Mouse (Mus musculus): ENCODE measurements around the gene Rbm33.

The Rbm33 gene

GRCm38 (mm10) chr5:28412006-28412685, 95.2 kb downstream of the Rbm33 start:
- in situ Hi-C loops (cut with MboI, MseI): no loop called here

GRCm38 (mm10) chr5:28413533-28413932, 96.6 kb downstream of the Rbm33 start:
- in situ Hi-C loops (cut with MboI, MseI): no loop called here

DNA sequence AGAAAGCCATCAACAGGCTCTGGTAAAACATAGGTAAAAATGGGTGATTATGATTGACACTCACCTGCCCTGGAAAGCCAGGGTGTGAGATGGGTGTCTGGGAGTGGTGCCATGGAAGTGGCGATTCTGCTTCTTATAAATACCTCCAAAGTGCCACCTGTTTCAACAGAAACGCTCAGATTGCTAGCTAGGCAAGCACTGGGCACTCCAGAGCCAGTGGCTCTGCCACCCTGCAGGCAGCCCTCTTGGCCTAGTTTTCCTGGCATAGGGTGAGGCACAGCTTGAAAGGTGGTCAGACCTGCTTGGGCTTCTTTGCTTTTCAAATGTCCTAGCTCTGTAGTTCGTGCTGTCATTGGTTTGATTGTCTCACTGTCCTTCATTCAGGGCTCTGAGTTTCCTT, 97.2 kb downstream of the Rbm33 start:
- in situ Hi-C loops (cut with MboI, MseI): no loop called here

GRCm38 (mm10) chr5:28416029-28416428, 99.1 kb downstream of the Rbm33 start:
- in situ Hi-C loops (cut with MboI, MseI): no loop called here

DNA sequence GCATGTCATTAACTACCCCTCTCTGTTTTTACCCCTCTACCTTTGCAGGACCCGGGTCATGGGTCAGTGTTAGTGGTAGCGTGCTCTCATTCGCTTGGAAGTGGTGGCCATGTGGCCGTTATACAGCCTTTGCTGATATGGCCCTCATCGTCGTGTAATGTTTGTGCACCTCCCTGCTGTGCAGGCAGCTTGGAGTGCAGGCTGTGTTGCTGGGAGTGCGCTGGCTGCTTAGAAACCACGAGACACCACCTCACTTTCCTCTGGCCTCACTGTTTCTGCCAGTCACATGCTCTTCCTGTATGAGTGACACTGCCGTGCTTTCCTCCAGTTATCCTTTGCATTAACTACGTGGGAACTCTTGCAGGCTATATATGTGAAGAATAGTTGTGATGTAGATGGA, 101.8 kb downstream of the Rbm33 start:
- in situ Hi-C loops (cut with MboI, MseI): no loop called here

GRCm38 (mm10) chr5:28419640-28420265, 102.8 kb downstream of the Rbm33 start:
- in situ Hi-C loops (cut with MboI, MseI): no loop called here

DNA sequence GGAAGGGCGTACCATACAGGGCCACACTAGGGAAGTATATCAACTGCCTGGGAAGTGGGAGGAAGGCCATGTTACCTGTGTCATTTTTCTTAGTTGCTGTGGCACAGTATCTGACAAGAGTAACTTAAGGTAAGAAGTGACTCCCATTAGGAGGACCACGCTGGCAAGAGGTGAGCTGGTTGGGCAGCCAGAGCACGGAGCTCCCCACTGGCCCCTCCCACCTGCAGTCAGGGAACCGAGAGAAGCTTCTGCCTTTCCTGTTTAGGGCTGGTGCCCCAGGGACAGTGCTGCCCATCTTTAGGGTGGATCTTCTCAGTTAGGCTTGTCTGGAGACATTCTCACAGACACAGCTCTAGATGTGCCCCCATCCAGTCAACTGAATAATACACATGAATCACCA, 106.9 kb downstream of the Rbm33 start:
- in situ Hi-C loops (cut with MboI, MseI): no loop called here

DNA sequence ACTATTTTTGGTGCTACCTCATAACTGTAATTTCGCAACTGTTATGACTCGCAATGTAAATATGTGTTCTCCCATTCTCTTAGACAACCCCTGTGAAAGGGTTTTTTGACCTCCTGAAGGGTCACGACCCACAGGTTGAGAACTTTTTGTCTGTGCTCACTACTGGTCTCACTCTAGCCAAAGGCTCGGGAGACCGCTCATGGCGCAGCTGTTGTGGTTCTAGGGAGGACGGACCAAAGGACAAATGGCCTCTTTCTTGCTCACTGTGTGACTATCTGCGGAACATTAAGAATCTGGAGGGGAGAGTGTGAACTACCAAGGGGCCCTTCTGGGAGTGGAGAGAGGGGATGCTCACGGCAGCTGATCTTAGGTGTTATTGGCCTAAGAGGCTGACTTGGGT, 109.0 kb downstream of the Rbm33 start:
- in situ Hi-C loops (cut with MboI, MseI): no loop called here

DNA sequence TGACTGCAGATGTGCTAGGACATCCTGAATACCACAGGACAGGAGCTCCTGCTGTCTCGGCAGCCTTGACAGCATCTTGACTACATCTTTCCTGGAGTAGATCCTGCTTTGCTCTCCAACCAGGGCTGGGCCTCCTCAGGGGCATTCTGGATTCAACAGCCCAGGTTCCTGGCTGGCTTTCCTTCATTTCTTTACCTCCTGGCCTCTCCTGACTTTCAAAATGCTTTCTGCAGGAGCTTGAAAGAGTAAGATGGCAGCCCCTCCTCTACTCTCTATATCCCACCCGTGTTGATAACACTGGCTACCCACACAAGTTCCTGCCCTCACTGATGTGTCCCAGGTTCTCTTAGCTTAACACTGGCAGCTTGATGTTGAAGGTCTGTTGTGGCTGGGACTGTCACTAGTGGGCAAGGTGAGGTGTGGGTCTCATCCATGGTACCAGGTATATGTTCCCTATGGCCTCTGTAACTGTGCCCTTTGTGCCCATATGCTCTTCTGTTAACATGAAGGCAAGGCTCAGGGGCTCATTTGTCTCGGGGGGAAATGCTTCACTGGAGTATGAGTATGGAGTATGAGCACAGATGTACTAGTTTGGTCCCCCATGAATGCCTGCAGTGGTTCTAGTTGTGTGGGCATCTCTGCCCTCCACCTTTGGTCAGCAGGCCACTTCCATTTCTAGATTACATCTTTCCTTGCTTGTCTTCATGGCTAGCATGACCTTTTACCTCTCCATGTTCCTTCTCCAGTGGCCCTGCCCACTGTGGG, 133.4 kb downstream of the Rbm33 start:
- in situ Hi-C loops (cut with MboI, MseI): loop anchor here (5.0 to 25.0 kb wide), 3 partner anchors 837 to 1062 kb away; no protein-coding TSS in a partner anchor

DNA sequence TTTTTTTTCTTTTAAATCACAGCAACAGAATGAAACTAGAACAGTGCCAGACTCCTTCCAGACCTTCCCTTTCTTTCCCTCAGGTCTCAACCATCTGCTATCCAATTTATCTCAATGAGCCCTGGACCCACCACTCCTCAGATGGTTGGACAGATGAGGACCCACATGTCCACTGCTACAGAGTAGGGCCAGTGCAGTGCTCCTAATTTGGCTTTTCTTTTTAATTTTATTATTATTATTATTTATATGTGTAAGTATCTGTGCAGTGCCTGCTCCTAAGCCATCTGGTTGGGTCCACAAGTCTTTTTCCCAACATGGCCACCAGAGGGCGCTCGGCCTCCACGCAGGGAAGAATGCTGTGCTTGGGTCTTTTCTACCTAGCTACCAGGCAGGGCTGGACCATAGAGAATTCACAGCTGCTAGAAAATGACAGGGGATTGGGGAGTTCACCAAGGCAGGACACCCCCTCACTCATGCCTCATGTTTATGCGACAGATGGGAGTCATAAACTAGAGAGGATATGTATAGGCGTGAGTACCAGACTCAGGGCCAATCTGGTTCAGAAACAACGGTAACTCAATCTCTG, 134.2 kb downstream of the Rbm33 start:
- in situ Hi-C loops (cut with MboI, MseI): loop anchor here (5.0 to 25.0 kb wide), 3 partner anchors 836 to 1061 kb away; no protein-coding TSS in a partner anchor

GRCm38 (mm10) chr5:28453086-28453485, 136.2 kb downstream of the Rbm33 start:
- in situ Hi-C loops (cut with MboI, MseI): loop anchor here (5.0 to 25.0 kb wide), 3 partner anchors 834 to 1059 kb away; no protein-coding TSS in a partner anchor

DNA sequence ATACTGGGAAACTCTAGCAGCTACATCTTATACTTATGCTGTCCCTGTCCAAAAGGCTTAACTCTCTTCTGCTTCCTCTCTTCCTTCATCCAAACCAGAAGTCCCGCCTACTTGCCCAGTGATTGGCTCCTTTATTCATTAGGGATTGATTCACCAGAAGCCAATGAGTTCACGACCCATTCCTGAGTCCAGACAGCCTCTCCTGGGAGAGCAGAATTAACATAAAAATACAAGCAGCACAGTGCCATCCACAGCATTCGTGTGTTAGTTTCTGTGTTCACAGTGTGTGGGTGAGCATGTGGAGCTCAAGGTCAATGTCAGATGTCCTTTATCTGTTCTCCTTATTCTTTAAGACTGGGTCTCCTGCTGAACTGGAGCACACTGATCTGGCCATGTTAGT, 136.6 kb downstream of the Rbm33 start:
- in situ Hi-C loops (cut with MboI, MseI): loop anchor here (5.0 to 25.0 kb wide), 3 partner anchors 834 to 1059 kb away; no protein-coding TSS in a partner anchor

GRCm38 (mm10) chr5:28454546-28454945, 137.6 kb downstream of the Rbm33 start:
- in situ Hi-C loops (cut with MboI, MseI): loop anchor here (5.0 to 25.0 kb wide), 3 partner anchors 833 to 1058 kb away; no protein-coding TSS in a partner anchor

DNA sequence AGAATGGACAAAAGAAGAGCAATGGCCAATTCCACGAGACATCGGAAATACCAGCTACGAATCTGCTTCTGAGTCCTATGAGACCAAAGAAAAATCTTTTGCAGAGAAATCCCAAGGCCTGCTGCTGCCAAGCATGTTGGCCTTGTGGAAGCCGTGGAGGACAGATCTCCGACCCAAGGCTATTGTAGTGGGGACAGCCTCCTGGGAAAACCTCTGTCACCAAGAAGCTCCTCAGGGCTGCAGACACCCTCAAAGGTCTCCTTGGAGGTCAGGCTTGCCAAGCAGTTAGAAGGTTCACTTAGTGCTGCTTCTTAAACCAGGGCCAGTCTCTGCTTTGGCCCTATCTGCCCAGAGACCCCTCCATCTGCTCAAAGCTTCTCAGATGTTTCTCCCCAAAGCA, 138.8 kb downstream of the Rbm33 start:
- in situ Hi-C loops (cut with MboI, MseI): loop anchor here (25.0 kb wide), 1 partner anchor 1057 kb away; no protein-coding TSS in a partner anchor

GRCm38 (mm10) chr5:28456366-28456765, 139.4 kb downstream of the Rbm33 start:
- in situ Hi-C loops (cut with MboI, MseI): loop anchor here (25.0 kb wide), 1 partner anchor 1056 kb away; no protein-coding TSS in a partner anchor

- in situ Hi-C loops (cut with MboI, MseI): loop anchor here (25.0 kb wide), 1 partner anchor 1054 kb away; no protein-coding TSS in a partner anchor
Observed at GRCm38 (mm10) chr5:28457921-28458641, 141.2 kb downstream of the Rbm33 start.

GRCm38 (mm10) chr5:28458821-28459240, 141.9 kb downstream of the Rbm33 start:
- in situ Hi-C loops (cut with MboI, MseI): loop anchor here (25.0 kb wide), 1 partner anchor 1053 kb away; no protein-coding TSS in a partner anchor

DNA sequence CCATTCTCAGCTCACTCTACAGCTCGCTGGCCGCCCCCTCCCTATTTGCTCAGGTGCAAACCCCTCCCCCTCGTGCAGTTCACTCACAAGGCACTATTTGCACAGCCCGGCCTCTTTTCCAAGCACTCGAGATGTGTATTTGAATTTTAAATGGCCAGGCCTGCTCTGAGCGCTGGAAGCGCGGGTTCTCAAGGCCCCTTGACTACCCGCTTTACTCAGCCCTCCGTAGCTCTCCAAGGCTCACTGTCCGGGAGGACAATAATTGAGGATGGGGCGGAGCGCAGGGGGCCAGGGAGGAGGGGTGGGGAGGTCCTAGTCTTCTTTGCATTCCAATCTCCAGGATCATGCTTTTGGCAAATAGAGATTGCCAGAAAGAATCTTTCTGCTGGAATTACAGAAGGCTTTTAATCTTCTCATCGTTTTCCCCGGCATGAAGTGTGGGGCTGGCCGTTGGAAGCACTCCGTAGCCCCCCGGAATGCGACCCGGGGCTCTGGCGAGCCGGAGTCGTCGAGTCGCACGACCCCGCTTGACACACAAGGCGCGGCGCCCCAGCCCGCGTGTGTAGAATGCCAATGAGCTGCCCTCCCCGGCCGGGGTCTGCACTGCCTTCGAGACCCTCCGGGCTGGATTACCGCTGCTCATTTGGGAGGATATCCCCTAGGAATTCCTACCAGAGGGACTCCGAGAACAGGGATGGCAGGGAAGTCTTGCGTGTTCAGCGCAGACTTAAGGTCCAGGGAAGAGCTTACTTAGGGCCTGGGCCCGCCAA, 142.7 kb downstream of the Rbm33 start:
- in situ Hi-C loops (cut with MboI, MseI): loop anchor here (25.0 kb wide), 1 partner anchor 1053 kb away; no protein-coding TSS in a partner anchor

GRCm38 (mm10) chr5:28460556-28461350, 143.8 kb downstream of the Rbm33 start:
- in situ Hi-C loops (cut with MboI, MseI): loop anchor here (25.0 kb wide), 1 partner anchor 1052 kb away; no protein-coding TSS in a partner anchor
